Mouse (Mus musculus) myocyte (in vitro differentiated cells): ENCODE results near the gene Bpifa2.

Experiments
- CEBPB ChIP-seq: IDR thresholded peaks from 2 replicates; pipeline ENCODE4 v1.6.1; 2011; ENCODE audit warnings: mild to moderate bottlenecking, moderate library complexity; ENCODE audit not compliant: poor library complexity, insufficient read depth, severe bottlenecking
- E2F4 ChIP-seq: IDR thresholded peaks from one replicate; pipeline ENCODE4 v1.6.1; 2011; ENCODE audit warnings: mild to moderate bottlenecking, control low read depth, moderate library complexity; ENCODE audit not compliant: insufficient read depth
- MAX ChIP-seq: IDR thresholded peaks from one replicate; pipeline ENCODE4 v1.6.1; 2011; ENCODE audit warnings: low read depth, mild to moderate bottlenecking, control low read depth
- MYOD1 ChIP-seq, 3 experiments: IDR thresholded peaks; one replicate each; pipeline ENCODE4 v1.6.1; 2011; ENCODE audit warnings: control low read depth in 2 of 3, low read depth in 2 of 3, mild to moderate bottlenecking in 2 of 3, moderate library complexity in 1 of 3; ENCODE audit not compliant: insufficient read length in 2 of 3, control insufficient read depth in 1 of 3
- MYOG ChIP-seq, 3 experiments: IDR thresholded peaks; one replicate each; pipeline ENCODE4 v1.6.1; 2011; ENCODE audit warnings: control low read depth in 2 of 3, low read depth in 2 of 3, mild to moderate bottlenecking in 2 of 3; ENCODE audit not compliant: insufficient read length in 2 of 3, control insufficient read depth in 1 of 3, insufficient read depth in 1 of 3
- POLR2A ChIP-seq: IDR thresholded peaks from one replicate; pipeline ENCODE4 v1.6.1; 2011; ENCODE audit warnings: low read depth, mild to moderate bottlenecking, control low read depth, moderate library complexity; ENCODE audit not compliant: insufficient read length
- POLR2AphosphoS2 ChIP-seq: IDR thresholded peaks from one replicate; pipeline ENCODE4 v1.6.1; 2011; ENCODE audit warnings: low read depth, control low read depth; ENCODE audit not compliant: insufficient read length
- REST ChIP-seq: IDR thresholded peaks from one replicate; pipeline ENCODE4 v1.6.1; 2011; ENCODE audit warnings: mild to moderate bottlenecking, control low read depth, moderate library complexity; ENCODE audit not compliant: insufficient read depth, insufficient read length
- SRF ChIP-seq: IDR thresholded peaks from one replicate; pipeline ENCODE4 v1.6.1; 2011; ENCODE audit warnings: low read depth; ENCODE audit not compliant: control insufficient read depth, insufficient read length
- TCF12 ChIP-seq: IDR thresholded peaks from one replicate; pipeline ENCODE4 v1.6.1; 2011; ENCODE audit warnings: mild to moderate bottlenecking, control low read depth; ENCODE audit not compliant: poor library complexity, insufficient read depth, severe bottlenecking
- TCF3 ChIP-seq: IDR thresholded peaks from one replicate; pipeline ENCODE4 v1.6.1; 2011; ENCODE audit warnings: low read depth, control low read depth; ENCODE audit not compliant: insufficient read length
- USF1 ChIP-seq: IDR thresholded peaks from one replicate; pipeline ENCODE4 v1.6.1; 2011; ENCODE audit warnings: low read depth, mild to moderate bottlenecking, control low read depth, moderate library complexity

- TF ChIP-seq POLR2A: no peak
- TF ChIP-seq E2F4: no peak
- no peak for TF ChIP-seq POLR2AphosphoS2
- no peak for TF ChIP-seq MAX
- TF ChIP-seq SRF: no peak
- TF ChIP-seq USF1: no peak
- no peak for TF ChIP-seq TCF12
- no peak for TF ChIP-seq CEBPB
- TF ChIP-seq MYOD1 (IDR thresholded peaks at IDR 0.05; ENCODE audit: control insufficient read depth in 1 of 3, insufficient read length in 2 of 3, low read depth in 2 of 3): no peak
- no peak for TF ChIP-seq REST
- TF ChIP-seq TCF3: no peak
- TF ChIP-seq MYOG (IDR thresholded peaks at IDR 0.05; ENCODE audit: control insufficient read depth in 1 of 3, insufficient read depth in 1 of 3, insufficient read length in 2 of 3, low read depth in 2 of 3): no peak
Observed at GRCm38 (mm10) chr2:153962821-153963331, 45.2 kb upstream of the Bpifa2 start.
